Mouse (Mus musculus): ENCODE results near the gene Cbfb.

GRCm38 (mm10) chr8:105205748-105206147, 35.3 kb downstream of the Cbfb start:
- TF ChIP-seq HCFC1 (IDR thresholded peaks at IDR 0.05; ENCODE audit: borderline replicate concordance, insufficient read depth, low read length) = no peak
- no peak for TF ChIP-seq CHD2 (IDR thresholded peaks at IDR 0.05; ENCODE audit: low read depth, low read length)

All from ES-E14 (cell line).